In the genomic region with DNA sequence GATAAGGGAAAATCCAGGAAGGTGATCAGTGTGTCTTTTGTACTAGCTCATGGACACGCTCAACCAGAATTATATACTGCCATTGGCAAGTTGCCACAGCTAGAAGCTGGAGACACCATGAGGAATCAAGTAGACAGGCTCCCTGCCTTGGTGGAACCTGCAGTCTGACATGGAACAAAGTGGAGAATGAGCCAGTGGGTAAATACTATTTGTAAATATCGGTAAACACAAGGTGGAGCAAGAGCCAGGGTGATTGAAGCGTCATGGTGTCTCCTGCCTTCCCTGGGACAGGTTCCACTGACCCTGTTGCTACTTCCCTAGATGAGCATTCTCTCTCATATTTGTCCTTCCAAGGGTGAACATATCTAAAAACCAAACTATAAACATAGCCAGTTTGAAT, we compare ENCODE assay signal across 21 mouse cellular contexts. TPM values are rescaled to one million over a fixed set of nuclear protein-coding genes. Genes with fewer than 3 reads are reported as not detected.
DNase-seq lines count a peak whose midpoint lies in the region; ATAC-seq and TF ChIP-seq lines count a peak whose summit lies in the region.
"Had no signal": no experiment of that assay in that cellular context is flagged by ENCODE, and none has a peak within 500 bp of the region (broad histone marks: within the 10 kb centered on the region; RNA-seq: fewer than 3 reads in every experiment).

No protein-coding gene starts in this region.

- no peak for DNase-seq in gastrocnemius, adult 2 months
- DNase-seq in gastrocnemius, adult 8-10 months (ENCODE audit: low spot score in 2 of 2), result no peak
- no peak for DNase-seq in heart, postnatal 10 days
- peak; percentile 77 for DNase-seq in liver, adult 2 months (ENCODE audit: extremely low read depth, low read depth, low spot score)
- DNase-seq in liver, embryonic 11.5 days (ENCODE audit: low spot score), result no peak
- DNase-seq: adrenal gland, adult 8-10 months; adrenal gland, postnatal 25 days; cerebellum, adult 18-20 months; cerebellum, adult 9-10 months; cerebellum, postnatal 14 days; forebrain, postnatal 0 days; gastrocnemius, postnatal 36 days; kidney, adult 2 months had no signal

- peak overlapping the region; percentile 70 for H3K27ac ChIP-seq in gastrocnemius, adult 2 months
- peak overlapping the region; percentile 56 for H3K27ac ChIP-seq in heart, embryonic 15.5 days
- H3K27ac ChIP-seq in liver, adult 2 months (replicated peaks; ENCODE audit: insufficient read depth, low read depth, low read length), result no peak overlapping the region
- no peak overlapping the region for H3K27ac ChIP-seq in liver, embryonic 11.5 days (ENCODE audit: low read depth, low read length)
- H3K27ac ChIP-seq: forebrain, embryonic 10.5 days; hindbrain, embryonic 12.5 days; hindbrain, embryonic 15.5 days had no signal

- peaks cover 12% of the 10 kb centered on the region for H3K4me1 ChIP-seq in heart, embryonic 15.5 days (replicated peaks)
- peaks cover 7% of the 10 kb centered on the region; the same call in 1 of the 2 replicates for H3K4me1 ChIP-seq in liver, adult 2 months (ENCODE audit: control insufficient read depth, insufficient read depth, low read length)
- H3K4me1 ChIP-seq in liver, embryonic 11.5 days (replicated peaks; ENCODE audit: control insufficient read depth, insufficient read depth, low read length), result no peaks in the 10 kb centered on the region

- H3K9ac ChIP-seq in heart, embryonic 15.5 days, result no peak overlapping the region
- H3K9ac ChIP-seq in liver, adult 2 months (ENCODE audit: low read depth, low read length), result no peak overlapping the region
- no peak overlapping the region for H3K9ac ChIP-seq in liver, embryonic 11.5 days (ENCODE audit: low read depth, low read length)
- H3K9ac ChIP-seq: forebrain, postnatal 0 days; hindbrain, embryonic 12.5 days; hindbrain, embryonic 15.5 days had no signal

- ATAC-seq in heart, embryonic 15.5 days (replicated peaks; ENCODE audit: insufficient number of reproducible peaks, insufficient read depth, low FRiP score, low read depth), result no peak
- ATAC-seq in liver, embryonic 11.5 days (replicated peaks; ENCODE audit: low FRiP score), result no peak
- ATAC-seq: activated CD4-positive, CD25-positive, alpha-beta regulatory T cell, adult 4 months; forebrain, embryonic 14.5 days; forebrain, postnatal 0 days; intestine, postnatal 0 days had no signal

- intact Hi-C loops in gastrocnemius, adult 2 months (cut with DNase I), result loop anchor here (10.0 kb wide), 2 partner anchors 155 to 355 kb away; no protein-coding TSS in a partner anchor
- intact Hi-C loops in heart, postnatal 10 days (cut with DNase I), result loop anchor here (5.0 kb wide), 1 partner anchor 467 kb away; no protein-coding TSS in a partner anchor

- WGBS in heart, embryonic 15.5 days, result 81% methylated on average over 3 of the region's 3 CpGs
- WGBS in liver, adult 2 months, result 53% methylated on average over 3 of the region's 3 CpGs
- 82% methylated on average over 3 of the region's 3 CpGs for WGBS in liver, embryonic 11.5 days

- no peak overlapping the region for H3K4me2 ChIP-seq in heart, embryonic 15.5 days
- no peak overlapping the region for H3K4me2 ChIP-seq in liver, embryonic 11.5 days
- H3K4me2 ChIP-seq: heart, embryonic 11.5 days; hindbrain, embryonic 12.5 days; hindbrain, embryonic 15.5 days had no signal

- no peaks in the 10 kb centered on the region for H3K36me3 ChIP-seq in heart, embryonic 15.5 days
- no peaks in the 10 kb centered on the region for H3K36me3 ChIP-seq in liver, adult 2 months (ENCODE audit: control insufficient read depth, insufficient read depth, low read length)
- H3K36me3 ChIP-seq in liver, embryonic 11.5 days (ENCODE audit: control insufficient read depth, insufficient read depth, low read length), result no peaks in the 10 kb centered on the region
- H3K36me3 ChIP-seq: forebrain, embryonic 10.5 days; hindbrain, embryonic 12.5 days; hindbrain, embryonic 15.5 days had no signal

- no peaks in the 10 kb centered on the region for H3K9me3 ChIP-seq in heart, embryonic 15.5 days (replicated peaks)
- H3K9me3 ChIP-seq in liver, embryonic 11.5 days (ENCODE audit: control insufficient read depth, low read length), result no peaks in the 10 kb centered on the region
- H3K9me3 ChIP-seq: forebrain, embryonic 10.5 days; hindbrain, embryonic 12.5 days; hindbrain, embryonic 15.5 days had no signal

- H3K27me3 ChIP-seq in heart, embryonic 15.5 days, result no peaks in the 10 kb centered on the region; the same call in 1 of the 2 replicates
- 0 out of 2 replicates have a peak, but pooled peaks cover 2% of the 10 kb centered on the region for H3K27me3 ChIP-seq in liver, adult 2 months (ENCODE audit: control insufficient read depth, insufficient read depth, low read length)
- no peaks in the 10 kb centered on the region for H3K27me3 ChIP-seq in liver, embryonic 11.5 days (replicated peaks; ENCODE audit: control insufficient read depth, insufficient read depth, low read length)
- H3K27me3 ChIP-seq: hindbrain, embryonic 15.5 days had no signal

- no peak for TF ChIP-seq CTCF in gastrocnemius, adult 2 months (IDR thresholded peaks at IDR 0.05)
- TF ChIP-seq CTCF in liver, adult 2 months (IDR thresholded peaks at IDR 0.05; ENCODE audit: low read depth, low read length), result no peak

- no peak overlapping the region for H3K4me3 ChIP-seq in gastrocnemius, adult 2 months
- H3K4me3 ChIP-seq in heart, embryonic 15.5 days, result no peak overlapping the region
- H3K4me3 ChIP-seq in liver, adult 2 months (ENCODE audit: insufficient read depth, low read depth, low read length), result no peak overlapping the region
- no peak overlapping the region for H3K4me3 ChIP-seq in liver, embryonic 11.5 days (ENCODE audit: low read depth, low read length)
- H3K4me3 ChIP-seq: forebrain, embryonic 10.5 days; hindbrain, embryonic 12.5 days; hindbrain, embryonic 15.5 days had no signal

- TF ChIP-seq POLR2A in liver, adult 2 months (IDR thresholded peaks at IDR 0.05; ENCODE audit: extremely low read depth, insufficient read depth, low read length), result no peak

- no peaks in the 10 kb centered on the region for H3K79me2 ChIP-seq in liver, adult 2 months (ENCODE audit: control insufficient read depth, insufficient read depth, low read length)

RNA-seq across cellular contexts. Expression of gene Mgmt, which starts 44.6 kb away (rescaled TPM):
- total RNA-seq in gastrocnemius, adult 2 months (2021), result 1 to 10 TPM; 2.4 TPM
- total RNA-seq in gastrocnemius, adult 8-10 months (2022), result 1 to 10 TPM; 2.9 to 4.1 (median 3.6) TPM
- polyA plus RNA-seq in heart, embryonic 15.5 days (2015; fragmentation: Nextera tagmentation; extraction: Ambion mirVana), result 6.3 and 7.3 TPM in 2 replicates
- 1 to 10 TPM; 5.2 to 5.4 TPM for total RNA-seq in heart, postnatal 10 days (2021)
- total RNA-seq in liver, adult 2 months (2014; rRNA removed), result 9.1 and 12.8 TPM in 2 replicates
- 10.9 and 12.7 TPM in 2 replicates for polyA plus RNA-seq in liver, adult 2 months (2012; rRNA removed)
- polyA plus RNA-seq in liver, embryonic 11.5 days (2014; fragmentation: Nextera tagmentation; extraction: Ambion mirVana), result 5.9 and 6.5 TPM in 2 replicates

Comparison
In these comparisons a context has a peak if more than half of its experiments do, and no peak if none do; other contexts are left out.
1. H3K27ac ChIP-seq: peak in gastrocnemius, adult 2 months (single experiment) and heart, embryonic 15.5 days (single experiment); none in liver, adult 2 months (single experiment) and liver, embryonic 11.5 days (single experiment).